Mouse (Mus musculus): ENCODE data around the gene Ip6k1.

The Ip6k1 gene

GRCm38 (mm10) chr9:108001922-108002770, at the start of gene Ip6k1:
Ip6k1 (plus strand) TSS chr9:108002501.
- peak; percentile 99 for DNase-seq (ENCODE audit: low spot score)

- DNase-seq (ENCODE audit: low spot score): no peak
Observed at GRCm38 (mm10) chr9:107955613-107956289, 46.5 kb upstream of the Ip6k1 start.

- no peak for DNase-seq (ENCODE audit: low spot score)
Observed at GRCm38 (mm10) chr9:107957141-107957540, 45.2 kb upstream of the Ip6k1 start.

- DNase-seq (ENCODE audit: low spot score): no peak
Observed at GRCm38 (mm10) chr9:107959896-107960295, 42.4 kb upstream of the Ip6k1 start.

GRCm38 (mm10) chr9:107960928-107961327, 41.4 kb upstream of the Ip6k1 start:
- DNase-seq (ENCODE audit: low spot score): no peak

- DNase-seq (ENCODE audit: low spot score): no peak
Observed at GRCm38 (mm10) chr9:107961351-107961762, 40.9 kb upstream of the Ip6k1 start.

- no peak for DNase-seq (ENCODE audit: low spot score)
Observed at GRCm38 (mm10) chr9:107961881-107962280, 40.4 kb upstream of the Ip6k1 start.

- no peak for DNase-seq (ENCODE audit: low spot score)
Observed at GRCm38 (mm10) chr9:107962916-107963315, 39.4 kb upstream of the Ip6k1 start.

- peak; percentile 80 for DNase-seq (ENCODE audit: low spot score)
Observed at GRCm38 (mm10) chr9:107963700-107964099, 38.6 kb upstream of the Ip6k1 start.

GRCm38 (mm10) chr9:107964681-107965080, 37.6 kb upstream of the Ip6k1 start:
- no peak for DNase-seq (ENCODE audit: low spot score)

GRCm38 (mm10) chr9:107966676-107967075, 35.6 kb upstream of the Ip6k1 start:
- DNase-seq (ENCODE audit: low spot score): no peak

- no peak for DNase-seq (ENCODE audit: low spot score)
Observed at GRCm38 (mm10) chr9:107967437-107967836, 34.9 kb upstream of the Ip6k1 start.

GRCm38 (mm10) chr9:107968531-107968930, 33.8 kb upstream of the Ip6k1 start:
- DNase-seq (ENCODE audit: low spot score): no peak

- DNase-seq (ENCODE audit: low spot score): no peak
Observed at GRCm38 (mm10) chr9:107970311-107970710, 32.0 kb upstream of the Ip6k1 start.

GRCm38 (mm10) chr9:107971690-107972541, 30.4 kb upstream of the Ip6k1 start:
- peak; percentile 26 for DNase-seq (ENCODE audit: low spot score)

GRCm38 (mm10) chr9:107974491-107975171, 27.7 kb upstream of the Ip6k1 start:
- no peak for DNase-seq (ENCODE audit: low spot score)

- DNase-seq (ENCODE audit: low spot score): no peak
Observed at GRCm38 (mm10) chr9:107975399-107976386, 26.6 kb upstream of the Ip6k1 start, which contains the start of gene Uba7. Uba7 (plus strand) TSS chr9:107975505.

- no peak for DNase-seq (ENCODE audit: low spot score)
Observed at GRCm38 (mm10) chr9:107978815-107979214, 23.5 kb upstream of the Ip6k1 start.

- DNase-seq (ENCODE audit: low spot score): peak; percentile 61
Observed at GRCm38 (mm10) chr9:107981684-107982605, 20.4 kb upstream of the Ip6k1 start.

Data from yolk sac, embryonic 10.5 days (tissue).